Mouse (Mus musculus) left cerebral cortex, postnatal 25 days (tissue): ENCODE results near the gene Epn2. TPM values are rescaled to one million over a fixed set of nuclear protein-coding genes. Genes with fewer than 3 reads are reported as not detected.

Experiments used
- DNase-seq, 2 experiments: peaks; one replicate each; pipeline ENCODE4 v3.0.0; 2022; ENCODE audit warnings: low spot score in 2 of 2, mixed read lengths in 1 of 2
- intact Hi-C: fragments of 180-260 bp; cut with DNase I; formaldehyde crosslinking; loops from one replicate; pipeline ENCODE4 v1.15.1; 2025
- total RNA-seq, 2 experiments: library from RNA; stranded (reverse); gene quantifications; 2 replicates each; pipeline ENCODE4 v1.2.3; 2021

Epn2 gene
- total RNA-seq, 2 experiments from 2014 or later: 118 to 133 TPM

GRCm38 (mm10) chr11:61481239-61482090 lies 98.0 kb downstream of the Epn2 start:
- intact Hi-C loops: no loop called here
- no peak for DNase-seq

- no peak for DNase-seq
- intact Hi-C loops: no loop called here
Observed at GRCm38 (mm10) chr11:61478788-61479187, 100.7 kb downstream of the Epn2 start.

GRCm38 (mm10) chr11:61477566-61478508 lies 101.7 kb downstream of the Epn2 start:
- intact Hi-C loops: no loop called here
- DNase-seq: no peak

GRCm38 (mm10) chr11:61476786-61477382 lies 102.6 kb downstream of the Epn2 start:
- DNase-seq: no peak
- intact Hi-C loops: no loop called here

GRCm38 (mm10) chr11:61473630-61474029 lies 105.9 kb downstream of the Epn2 start:
- intact Hi-C loops: no loop called here
- DNase-seq: no peak

- intact Hi-C loops: no loop called here
- no peak for DNase-seq
Observed at GRCm38 (mm10) chr11:61470880-61471279, 108.6 kb downstream of the Epn2 start.

- DNase-seq: no peak
- intact Hi-C loops: no loop called here
Observed at GRCm38 (mm10) chr11:61469317-61469917, 110.1 kb downstream of the Epn2 start.

- DNase-seq: no peak
- intact Hi-C loops: no loop called here
Observed at GRCm38 (mm10) chr11:61468534-61468933, 111.0 kb downstream of the Epn2 start.

Other genes with a start within 250 kb of the Epn2 start
- gene Slc47a2, start 236.8 kb downstream of the Epn2 start, total RNA-seq: under 1 TPM; 0.14 to 0.37 TPM
- 1 to 10 TPM; 1.7 to 2.6 TPM for gene Slc47a1, start 201.3 kb downstream of the Epn2 start, total RNA-seq
- 100 to 1,000 TPM; 296 to 321 TPM for gene Rnf112, start 125.6 kb downstream of the Epn2 start, total RNA-seq
- 1 to 10 TPM; 4.2 to 5.5 TPM for gene Mfap4, start 94.3 kb downstream of the Epn2 start, total RNA-seq
- 10 to 100 TPM; 19.1 to 26.9 TPM for gene Mapk7, start 85.3 kb downstream of the Epn2 start, total RNA-seq
- 10 to 100 TPM; 43.2 to 44.9 TPM for gene B9d1, start 74.5 kb downstream of the Epn2 start, total RNA-seq
- 1 to 10 TPM; 5.1 to 6.7 TPM for gene Grap, start 73.6 kb upstream of the Epn2 start, total RNA-seq
- gene Fam83g, start 104.4 kb upstream of the Epn2 start, total RNA-seq: not detected
- gene Slc5a10, start 141.1 kb upstream of the Epn2 start, total RNA-seq: under 1 TPM; 0.21 to 0.23 TPM
- gene Prpsap2, start 182.4 kb upstream of the Epn2 start, total RNA-seq: 10 to 100 TPM; 35.7 to 39.5 TPM